Mouse (Mus musculus): ENCODE data around the gene Tsen34. TPM values are rescaled to one million over a fixed set of nuclear protein-coding genes. Genes with fewer than 3 reads are reported as not detected.
A peak's percentile ranks its signal among the peaks of the same experiment; 100 is the strongest.

Tsen34 gene
- 244 and 268 TPM in 2 replicates for polyA plus RNA-seq (2014; fragmentation: Nextera tagmentation; extraction: Ambion mirVana)

- Histone ChIP-seq H3K9ac (ENCODE audit: low read depth, low read length) (peak within 1 kb of the TSS; percentile 87), H3K36me3 (ENCODE audit: control insufficient read depth, insufficient read depth, low read length) (peaks cover 30% of the 10 kb centered on the region), H3K9me3 (ENCODE audit: control insufficient read depth, low read length) (no peaks in the 10 kb centered on the region), H3K4me2 (ENCODE audit: low read depth, low read length) (peak within 1 kb of the TSS; percentile 88), H3K27me3 (replicated peaks; ENCODE audit: control insufficient read depth, insufficient read depth, low read length) (no peaks in the 10 kb centered on the region), H3K4me3 (ENCODE audit: low read depth, low read length) (peak within 1 kb of the TSS; percentile 74), H3K4me1 (ENCODE audit: control insufficient read depth, insufficient read depth, low read length) (peaks cover 8% of the 10 kb centered on the region), H3K27ac (replicated peaks; ENCODE audit: low read depth, low read length) (peak within 1 kb of the TSS; percentile 97)
- ATAC-seq (ENCODE audit: low read depth): no peak; the same call in 1 of the 2 replicates
- DNase-seq (ENCODE audit: low spot score): no peak
- under 1% methylated on average over 27 of the region's 49 CpGs for WGBS
These were observed at the start of gene Tsen34 for GRCm38 (mm10) chr7:3692382-3692986. TSS of gene Tsen34 (plus strand) at chr7:3692863.

GRCm38 (mm10) chr7:3643412-3643811 lies 49.3 kb upstream of the Tsen34 start:
- Histone ChIP-seq H3K4me2 (ENCODE audit: low read depth, low read length) (peak overlapping the region; percentile 64; the same call in 1 of the 2 replicates), H3K9ac (ENCODE audit: low read depth, low read length) (0 out of 2 replicates have a peak overlapping the region, but pooled peaks have one; percentile 11), H3K36me3 (ENCODE audit: control insufficient read depth, insufficient read depth, low read length) (peaks cover 37% of the 10 kb centered on the region), H3K27ac (replicated peaks; ENCODE audit: low read depth, low read length) (no peak overlapping the region), H3K27me3 (replicated peaks; ENCODE audit: control insufficient read depth, insufficient read depth, low read length) (no peaks in the 10 kb centered on the region), H3K4me3 (ENCODE audit: low read depth, low read length) (no peak overlapping the region), H3K4me1 (ENCODE audit: control insufficient read depth, insufficient read depth, low read length) (peaks cover 22% of the 10 kb centered on the region), H3K9me3 (ENCODE audit: control insufficient read depth, low read length) (no peaks in the 10 kb centered on the region)
- 70% methylated on average over 5 of the region's 5 CpGs for WGBS
- ATAC-seq (ENCODE audit: low read depth): no peak
- no peak for DNase-seq (ENCODE audit: low spot score)

GRCm38 (mm10) chr7:3643843-3644242 lies 48.8 kb upstream of the Tsen34 start:
- peak overlapping the region; percentile 6; the same call in 1 of the 2 replicates for H3K27ac ChIP-seq (replicated peaks; ENCODE audit: low read depth, low read length)
- H3K9ac ChIP-seq (ENCODE audit: low read depth, low read length): peak overlapping the region; percentile 53; the same call in 1 of the 2 replicates
- DNase-seq (ENCODE audit: low spot score) (no peak), ATAC-seq (ENCODE audit: low read depth) (no peak)
- H3K36me3 ChIP-seq (ENCODE audit: control insufficient read depth, insufficient read depth, low read length): peaks cover 33% of the 10 kb centered on the region
- H3K27me3 ChIP-seq (replicated peaks; ENCODE audit: control insufficient read depth, insufficient read depth, low read length): no peaks in the 10 kb centered on the region
- H3K9me3 ChIP-seq (ENCODE audit: control insufficient read depth, low read length): no peaks in the 10 kb centered on the region
- peak overlapping the region; percentile 64 for H3K4me2 ChIP-seq (ENCODE audit: low read depth, low read length)
- WGBS: 26% methylated on average over 9 of the region's 9 CpGs
- peaks cover 23% of the 10 kb centered on the region for H3K4me1 ChIP-seq (ENCODE audit: control insufficient read depth, insufficient read depth, low read length)
- H3K4me3 ChIP-seq (ENCODE audit: low read depth, low read length): peak overlapping the region; percentile 40

- H3K27me3 ChIP-seq (replicated peaks; ENCODE audit: control insufficient read depth, insufficient read depth, low read length): no peaks in the 10 kb centered on the region
- H3K4me3 ChIP-seq (ENCODE audit: low read depth, low read length): peak overlapping the region; percentile 40
- no peak for DNase-seq (ENCODE audit: low spot score)
- H3K4me2 ChIP-seq (ENCODE audit: low read depth, low read length): peak overlapping the region; percentile 64
- H3K9me3 ChIP-seq (ENCODE audit: control insufficient read depth, low read length): no peaks in the 10 kb centered on the region
- no peak for ATAC-seq (ENCODE audit: low read depth)
- H3K36me3 ChIP-seq (ENCODE audit: control insufficient read depth, insufficient read depth, low read length): peaks cover 28% of the 10 kb centered on the region
- WGBS: 0% methylated on average over 11 of the region's 11 CpGs
- peak overlapping the region; percentile 6 for H3K27ac ChIP-seq (replicated peaks; ENCODE audit: low read depth, low read length)
- H3K9ac ChIP-seq (ENCODE audit: low read depth, low read length): peak overlapping the region; percentile 53; the same call in 1 of the 2 replicates
- peaks cover 23% of the 10 kb centered on the region for H3K4me1 ChIP-seq (ENCODE audit: control insufficient read depth, insufficient read depth, low read length)
These were observed 48.4 kb upstream of the Tsen34 start for GRCm38 (mm10) chr7:3644348-3644671.

- H3K27me3 ChIP-seq (replicated peaks; ENCODE audit: control insufficient read depth, insufficient read depth, low read length): no peaks in the 10 kb centered on the region
- 0% methylated on average over 48 of the region's 58 CpGs for WGBS
- peaks cover 23% of the 10 kb centered on the region for H3K4me1 ChIP-seq (ENCODE audit: control insufficient read depth, insufficient read depth, low read length)
- peak within 1 kb of the TSS; percentile 78 for H3K4me2 ChIP-seq (ENCODE audit: low read depth, low read length)
- peak within 1 kb of the TSS; percentile 98 for H3K9ac ChIP-seq (ENCODE audit: low read depth, low read length)
- H3K9me3 ChIP-seq (ENCODE audit: control insufficient read depth, low read length): no peaks in the 10 kb centered on the region
- peak within 1 kb of the TSS; percentile 87 for H3K4me3 ChIP-seq (ENCODE audit: low read depth, low read length)
- H3K36me3 ChIP-seq (ENCODE audit: control insufficient read depth, insufficient read depth, low read length): peaks cover 23% of the 10 kb centered on the region
- H3K27ac ChIP-seq (replicated peaks; ENCODE audit: low read depth, low read length): peak within 1 kb of the TSS; percentile 99
- peak; percentile 98 for ATAC-seq (ENCODE audit: low read depth)
- peak; percentile 100 for DNase-seq (ENCODE audit: low spot score)
These were observed 47.8 kb upstream of the Tsen34 start, which contains the start of gene Cnot3 for GRCm38 (mm10) chr7:3644672-3645487. TSS of gene Cnot3 (plus strand) at chr7:3645268.

GRCm38 (mm10) chr7:3645488-3646025 lies 47.1 kb upstream of the Tsen34 start:
- Histone ChIP-seq H3K4me1 (ENCODE audit: control insufficient read depth, insufficient read depth, low read length) (peaks cover 23% of the 10 kb centered on the region), H3K36me3 (ENCODE audit: control insufficient read depth, insufficient read depth, low read length) (peaks cover 23% of the 10 kb centered on the region), H3K4me2 (ENCODE audit: low read depth, low read length) (peak overlapping the region; percentile 78), H3K4me3 (ENCODE audit: low read depth, low read length) (peak overlapping the region; percentile 87), H3K27ac (replicated peaks; ENCODE audit: low read depth, low read length) (peak overlapping the region; percentile 99), H3K27me3 (replicated peaks; ENCODE audit: control insufficient read depth, insufficient read depth, low read length) (no peaks in the 10 kb centered on the region), H3K9ac (ENCODE audit: low read depth, low read length) (peak overlapping the region; percentile 98), H3K9me3 (ENCODE audit: control insufficient read depth, low read length) (no peaks in the 10 kb centered on the region)
- whole genome bisulfite sequencing: 0% methylated on average over 16 of the region's 58 CpGs
- DNase-seq (ENCODE audit: low spot score) (no peak), ATAC-seq (ENCODE audit: low read depth) (peak; percentile 2; the same call in 1 of the 2 replicates)

GRCm38 (mm10) chr7:3646188-3646587 lies 46.5 kb upstream of the Tsen34 start:
- Histone ChIP-seq H3K9me3 (ENCODE audit: control insufficient read depth, low read length) (no peaks in the 10 kb centered on the region), H3K4me3 (ENCODE audit: low read depth, low read length) (peak overlapping the region; percentile 87), H3K4me2 (ENCODE audit: low read depth, low read length) (peak overlapping the region; percentile 78), H3K4me1 (ENCODE audit: control insufficient read depth, insufficient read depth, low read length) (peaks cover 23% of the 10 kb centered on the region), H3K27me3 (replicated peaks; ENCODE audit: control insufficient read depth, insufficient read depth, low read length) (no peaks in the 10 kb centered on the region), H3K9ac (ENCODE audit: low read depth, low read length) (peak overlapping the region; percentile 98), H3K27ac (replicated peaks; ENCODE audit: low read depth, low read length) (no peak overlapping the region), H3K36me3 (ENCODE audit: control insufficient read depth, insufficient read depth, low read length) (peaks cover 23% of the 10 kb centered on the region)
- ATAC-seq (ENCODE audit: low read depth): no peak
- no peak for DNase-seq (ENCODE audit: low spot score)
- 8% methylated on average over 9 of the region's 9 CpGs for WGBS

GRCm38 (mm10) chr7:3646641-3647040 lies 46.0 kb upstream of the Tsen34 start:
- ATAC-seq (ENCODE audit: low read depth): no peak
- 72% methylated on average over 4 of the region's 4 CpGs for WGBS

More at GRCm38 (mm10) chr7:3646641-3647040, 46.0 kb upstream of the Tsen34 start:
- no peak for DNase-seq (ENCODE audit: low spot score)
- Histone ChIP-seq H3K27me3 (replicated peaks; ENCODE audit: control insufficient read depth, insufficient read depth, low read length) (no peaks in the 10 kb centered on the region), H3K4me3 (ENCODE audit: low read depth, low read length) (peak overlapping the region; percentile 87), H3K9me3 (ENCODE audit: control insufficient read depth, low read length) (no peaks in the 10 kb centered on the region), H3K9ac (ENCODE audit: low read depth, low read length) (peak overlapping the region; percentile 98), H3K4me1 (ENCODE audit: control insufficient read depth, insufficient read depth, low read length) (peaks cover 23% of the 10 kb centered on the region), H3K36me3 (ENCODE audit: control insufficient read depth, insufficient read depth, low read length) (peaks cover 23% of the 10 kb centered on the region), H3K27ac (replicated peaks; ENCODE audit: low read depth, low read length) (no peak overlapping the region), H3K4me2 (ENCODE audit: low read depth, low read length) (peak overlapping the region; percentile 78)

All from embryonic facial prominence, embryonic 14.5 days (tissue).